Mouse (Mus musculus): ENCODE data around the gene Ano9.

The Ano9 gene

DNA sequence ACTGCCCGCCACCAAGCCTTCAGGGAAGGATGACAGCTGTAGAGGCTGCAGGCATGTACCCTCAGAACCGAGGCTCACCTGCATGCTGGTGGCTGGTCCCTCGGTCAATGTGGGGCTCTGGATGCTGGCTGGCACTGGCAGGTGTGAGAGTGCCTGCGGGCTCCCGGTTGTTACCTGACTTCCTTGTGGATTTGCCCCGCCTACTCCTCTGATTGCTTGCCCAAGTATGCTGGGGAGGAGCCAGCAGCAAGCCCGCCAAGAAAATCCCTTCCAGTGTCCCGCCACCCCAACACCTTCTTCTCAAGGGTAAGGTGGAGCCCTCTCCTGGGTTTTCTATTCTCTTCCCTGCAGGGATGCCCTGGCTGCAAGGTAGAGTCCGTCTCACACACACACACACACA lies at the start of gene Ano9:
Ano9 (minus strand) TSS at position 171 of the 400 bp plus-strand sequence.
- no peak for DNase-seq (ENCODE audit: low spot score)

DNA sequence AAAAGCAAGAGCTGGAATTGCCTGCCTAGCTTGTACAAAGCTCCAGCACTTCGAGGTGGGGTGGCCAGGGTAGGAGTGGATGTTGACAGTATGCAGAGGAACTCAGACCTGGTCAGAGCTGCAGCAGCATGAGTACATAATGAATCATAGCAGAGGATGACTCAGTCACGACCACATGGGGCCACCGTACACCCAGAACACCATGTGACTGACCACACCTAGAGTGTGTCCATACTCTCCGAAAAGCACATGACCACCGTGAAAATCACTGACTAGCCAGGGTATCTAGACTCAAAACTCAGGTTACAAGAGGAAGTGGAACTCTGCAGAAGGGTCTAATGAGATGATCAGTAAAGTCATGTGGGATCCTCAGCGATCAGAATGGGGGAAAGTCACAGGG lies 47.2 kb upstream of the Ano9 start:
- peak; percentile 28 for DNase-seq (ENCODE audit: low spot score)

DNA sequence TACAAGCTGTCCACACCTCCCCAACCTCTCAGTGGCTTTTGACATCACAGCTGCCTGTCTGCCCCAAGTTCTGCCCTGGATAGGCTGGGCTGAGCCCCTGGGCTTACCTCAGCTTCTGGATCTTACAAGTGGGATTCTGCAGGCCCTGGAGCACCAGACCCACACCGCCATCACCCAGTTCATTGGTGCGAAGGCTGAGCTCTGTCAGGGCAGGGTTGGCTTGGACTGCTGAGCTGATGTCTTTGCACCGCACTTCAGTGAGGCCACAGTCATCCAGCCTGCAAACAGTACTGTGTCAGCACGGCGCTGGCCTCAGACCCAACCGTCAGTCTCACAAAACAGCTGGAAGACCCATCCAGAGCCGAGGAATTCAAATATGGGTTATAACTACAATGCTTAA lies 46.8 kb upstream of the Ano9 start:
- no peak for DNase-seq (ENCODE audit: low spot score)

DNA sequence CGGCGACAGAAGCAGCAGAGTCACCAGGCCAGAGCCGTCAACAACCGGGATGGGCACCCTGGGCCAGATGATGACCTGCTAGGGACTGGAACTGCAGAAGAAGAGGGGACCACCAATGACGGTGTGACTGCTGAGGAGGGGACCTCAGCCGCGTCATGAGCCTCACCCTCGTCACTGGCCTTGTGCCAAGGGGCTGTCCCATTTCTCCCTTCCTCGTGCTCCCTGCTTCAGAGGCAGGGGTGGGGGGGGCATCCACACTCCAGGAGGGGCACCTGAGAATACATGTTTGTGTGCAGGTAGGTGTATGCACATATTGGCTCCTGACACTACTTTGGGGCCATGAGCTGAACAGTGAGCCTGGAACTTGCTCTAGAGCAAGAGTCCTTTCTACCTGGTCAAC lies 37.8 kb upstream of the Ano9 start:
- no peak for DNase-seq (ENCODE audit: low spot score)

DNA sequence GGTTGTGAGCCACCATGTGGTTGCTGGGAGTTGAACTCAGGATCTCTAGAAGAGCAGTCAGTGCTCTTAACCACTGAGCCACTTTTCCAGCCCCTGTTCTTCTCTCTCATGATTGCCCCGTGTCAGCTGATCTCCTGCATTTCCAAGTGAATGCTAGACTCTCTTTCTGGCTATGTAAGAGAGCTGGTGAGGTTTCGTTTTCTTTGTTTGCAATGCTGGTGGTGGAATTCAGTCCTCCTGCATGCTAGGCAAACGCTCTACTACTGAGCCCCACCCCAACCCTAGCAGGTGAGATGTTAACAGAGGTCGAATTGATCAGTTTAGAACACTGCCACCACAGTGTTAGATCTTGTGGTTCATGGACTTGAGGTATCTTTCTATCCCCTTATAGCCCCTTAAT lies 31.0 kb upstream of the Ano9 start:
- DNase-seq (ENCODE audit: low spot score): no peak

DNA sequence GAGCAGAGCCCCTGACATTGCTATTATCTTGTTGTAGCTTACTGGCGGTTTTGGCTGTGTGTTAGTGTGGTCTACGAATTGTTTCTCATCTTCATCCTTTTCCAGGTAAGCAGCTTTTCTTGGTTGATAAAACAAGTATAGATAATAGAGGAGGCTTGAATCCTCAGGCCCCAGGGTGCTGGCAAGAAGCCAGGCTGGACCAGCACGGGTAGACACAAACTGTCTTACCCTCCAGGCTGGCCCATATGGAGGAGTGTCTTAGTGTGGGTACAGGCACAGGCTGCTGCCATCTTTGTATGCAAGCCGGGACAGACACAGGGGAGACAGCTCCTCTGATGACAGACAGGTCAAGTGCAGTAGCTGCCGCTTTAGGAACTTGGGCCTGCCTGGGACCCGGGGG lies 29.4 kb upstream of the Ano9 start:
- DNase-seq (ENCODE audit: low spot score): no peak

DNA sequence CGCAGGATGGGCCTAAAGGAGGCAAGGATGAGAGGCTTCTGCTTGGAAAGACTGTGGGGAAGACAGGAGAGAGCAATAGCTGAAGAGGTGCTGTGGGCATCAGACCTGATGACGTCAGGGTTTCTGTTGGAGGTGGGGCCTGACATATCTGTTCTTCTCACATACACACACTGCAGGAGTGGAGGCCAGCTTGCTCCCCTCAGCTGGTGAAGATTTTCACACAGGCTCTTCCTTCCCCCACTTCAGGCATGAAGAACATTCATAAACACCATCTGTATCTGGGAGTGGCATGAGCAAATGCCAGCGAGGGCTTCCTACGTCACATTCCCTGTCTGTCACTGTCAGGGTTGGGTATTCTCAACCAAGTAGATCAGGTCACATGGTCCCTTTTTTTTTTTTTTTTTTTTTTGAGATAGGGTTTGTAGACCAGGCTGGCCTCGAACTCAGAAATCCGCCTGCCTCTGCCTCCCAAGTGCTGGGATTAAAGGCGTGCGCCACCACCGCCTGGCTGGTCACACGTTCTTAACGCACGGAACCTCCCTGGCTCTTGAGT lies 28.5 kb upstream of the Ano9 start:
- DNase-seq (ENCODE audit: low spot score): no peak

DNA sequence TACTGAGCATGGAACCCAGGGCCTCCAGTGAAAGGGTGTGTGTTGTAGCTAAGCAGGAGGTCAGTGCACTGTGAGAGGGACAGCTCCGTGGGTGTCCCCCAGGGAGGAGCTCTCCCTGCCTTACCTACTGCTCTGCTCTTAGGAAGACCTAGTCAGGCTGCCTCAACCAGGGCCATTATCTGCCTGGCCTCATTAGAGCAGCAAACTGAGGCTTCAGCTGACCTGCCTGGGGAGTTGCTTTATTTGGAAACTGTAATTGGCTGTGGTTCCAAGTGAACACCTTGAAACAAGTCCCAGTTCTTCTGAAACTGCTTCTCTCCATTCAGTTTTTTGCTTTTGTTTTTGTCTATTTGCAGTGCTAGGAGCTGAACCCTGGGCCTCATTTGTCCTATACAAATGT lies 27.8 kb upstream of the Ano9 start:
- DNase-seq (ENCODE audit: low spot score): no peak

DNA sequence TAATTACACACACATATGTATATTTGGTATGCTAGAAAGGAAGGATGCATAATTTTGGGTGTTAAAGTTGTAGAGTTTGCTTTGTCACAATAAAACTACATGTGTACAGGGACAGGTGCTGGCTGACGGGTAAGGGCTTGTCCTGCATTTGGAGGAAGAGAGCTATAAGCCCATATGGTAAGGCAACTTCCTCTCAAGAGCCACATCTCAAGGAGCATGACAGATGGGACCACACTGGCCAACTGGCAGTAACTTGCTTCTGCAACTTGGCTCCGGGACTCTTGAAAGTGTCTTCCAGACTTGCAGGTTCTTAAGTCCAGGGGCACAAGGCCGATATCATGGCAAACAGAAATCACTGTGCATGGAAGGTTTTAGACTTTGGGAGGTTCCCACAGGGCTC lies 27.0 kb upstream of the Ano9 start:
- no peak for DNase-seq (ENCODE audit: low spot score)

DNA sequence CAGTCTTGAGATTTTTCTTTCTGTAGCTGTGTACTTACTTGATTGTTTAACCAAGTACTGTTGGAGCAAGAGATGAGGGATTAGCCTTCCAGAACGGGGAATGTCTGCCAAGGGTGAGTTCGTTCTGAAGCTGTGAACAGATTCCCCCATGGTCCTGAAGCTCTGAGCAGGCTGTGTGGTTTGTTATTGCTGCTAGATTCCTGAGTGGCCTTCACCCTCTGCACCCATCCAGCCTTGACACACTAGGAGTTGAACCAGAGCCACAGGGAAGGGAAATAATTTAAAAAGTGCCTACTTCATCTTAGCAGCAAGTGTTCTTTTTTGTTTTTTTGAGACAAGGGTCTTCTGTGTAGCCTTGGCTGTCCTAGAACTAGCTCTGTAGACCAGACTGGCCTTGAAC lies 26.3 kb upstream of the Ano9 start:
- peak; percentile 64 for DNase-seq (ENCODE audit: low spot score)

DNA sequence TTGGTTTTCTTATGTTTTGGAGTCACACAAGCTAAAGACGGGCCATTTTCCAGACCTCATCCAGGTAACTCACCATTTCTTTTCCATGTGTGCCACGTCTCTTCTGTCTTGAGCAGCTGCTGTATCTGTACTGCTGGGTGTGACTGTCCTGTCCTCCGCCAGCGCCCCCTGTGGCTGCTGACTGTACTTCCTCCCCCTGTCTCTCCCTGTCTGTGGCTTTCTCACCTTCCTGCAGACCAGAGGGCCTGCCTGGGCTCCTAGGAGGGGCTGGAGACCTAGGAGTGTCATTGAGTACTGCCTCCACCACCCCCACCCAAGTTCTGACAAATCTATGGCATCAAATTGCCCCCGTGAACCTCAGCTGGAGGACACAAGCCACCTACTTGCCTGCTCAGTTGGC lies 25.5 kb upstream of the Ano9 start:
- DNase-seq (ENCODE audit: low spot score): peak; percentile 32

DNA sequence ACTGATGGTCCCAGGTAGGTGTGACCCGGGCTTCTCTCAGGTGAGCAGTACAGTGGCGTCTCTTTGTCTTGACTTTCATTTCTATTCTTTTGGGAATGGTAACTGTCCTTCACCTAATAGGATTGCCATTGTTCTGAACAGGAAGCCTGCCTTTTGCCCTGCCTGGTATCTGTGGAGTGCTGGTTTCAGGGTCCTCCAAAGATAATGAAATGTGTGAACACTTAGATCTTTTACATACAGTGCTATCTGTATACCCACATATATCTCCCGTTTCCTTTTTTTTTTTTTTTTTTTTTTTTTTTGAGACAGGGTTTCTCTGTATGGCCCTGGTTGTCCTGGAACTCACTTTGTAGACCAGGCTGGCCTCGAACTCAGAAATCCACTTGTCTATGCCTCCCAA lies 23.7 kb upstream of the Ano9 start:
- DNase-seq (ENCODE audit: low spot score): no peak

DNA sequence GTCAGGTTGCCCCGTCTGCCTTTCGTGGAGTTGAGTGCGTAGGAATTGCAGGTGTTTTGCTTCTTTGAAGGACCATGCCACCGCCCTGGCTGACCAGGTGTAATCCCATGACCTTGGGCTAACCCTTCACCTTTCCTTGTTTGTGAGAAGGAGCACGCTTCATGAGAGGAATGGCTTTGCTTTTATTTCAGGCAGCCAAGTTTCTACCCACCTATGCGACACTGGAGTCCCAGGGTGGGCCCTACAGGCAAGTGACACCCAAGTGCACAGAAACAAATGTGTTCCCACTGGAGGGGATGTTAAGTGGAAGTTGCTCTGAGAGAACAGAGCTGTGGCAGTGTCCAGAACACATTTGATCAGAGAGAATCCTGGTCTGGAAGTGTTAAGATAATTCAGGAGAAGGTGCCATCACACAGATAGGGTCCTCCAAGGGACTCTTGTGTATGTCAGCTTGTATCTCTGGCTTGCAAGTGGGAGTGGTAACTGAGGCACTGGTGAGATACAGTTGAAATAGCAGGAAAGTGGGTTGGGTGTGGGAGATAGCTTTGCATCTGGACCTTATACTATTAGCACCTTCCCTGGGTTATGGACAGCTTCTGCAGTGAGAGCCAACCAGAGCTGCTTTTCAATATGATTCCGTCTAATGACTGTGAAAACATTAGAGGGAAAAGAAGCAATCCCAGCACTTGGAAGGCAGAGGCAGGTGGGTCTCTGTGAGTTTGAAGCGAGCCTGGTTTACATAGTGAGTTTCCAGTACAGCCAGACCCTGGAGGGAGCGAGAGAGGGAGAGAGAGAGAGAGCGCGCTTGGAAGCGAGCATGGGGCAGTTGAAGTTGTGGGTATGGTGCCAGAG lies 14.5 kb upstream of the Ano9 start:
- DNase-seq (ENCODE audit: low spot score): no peak

DNA sequence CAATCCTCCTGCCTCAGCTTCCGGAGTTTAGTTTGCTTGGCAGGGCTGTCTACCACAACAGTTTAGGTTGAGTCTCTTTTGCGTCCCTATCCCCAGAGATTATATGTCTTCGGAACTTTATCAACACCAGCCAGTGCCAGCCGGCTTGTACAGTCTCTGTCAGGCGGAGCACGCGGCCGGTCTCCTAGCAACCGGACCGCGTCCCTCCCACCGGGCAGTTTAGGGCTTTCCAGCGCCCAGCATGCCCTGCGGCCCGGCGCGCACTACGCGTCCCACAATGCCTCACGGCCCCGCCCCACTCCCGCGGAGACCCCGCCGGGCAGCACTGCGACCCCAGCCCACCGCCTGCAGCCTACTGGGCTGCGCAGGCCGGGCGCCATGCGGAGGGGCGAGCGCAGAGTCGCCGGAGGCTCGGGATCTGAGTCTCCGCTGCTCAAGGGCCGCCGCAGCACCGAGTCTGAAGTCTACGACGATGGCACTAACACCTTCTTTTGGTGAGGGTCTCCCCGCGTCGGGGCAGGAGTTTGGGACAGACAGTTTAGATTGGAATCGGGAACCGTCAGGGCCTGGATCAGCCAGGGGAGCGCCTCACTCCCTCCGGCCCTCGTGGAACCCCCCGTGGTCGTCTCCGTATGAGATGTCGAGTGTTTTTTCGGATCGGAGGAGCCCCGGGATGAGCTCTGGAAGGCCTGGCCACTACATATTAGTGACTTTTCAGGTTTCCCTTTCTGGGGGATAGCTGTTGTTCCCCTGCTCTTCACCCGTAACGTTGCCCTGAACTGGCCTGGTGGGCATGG lies 13.6 kb upstream of the Ano9 start:
- DNase-seq (ENCODE audit: low spot score): peak; percentile 86

DNA sequence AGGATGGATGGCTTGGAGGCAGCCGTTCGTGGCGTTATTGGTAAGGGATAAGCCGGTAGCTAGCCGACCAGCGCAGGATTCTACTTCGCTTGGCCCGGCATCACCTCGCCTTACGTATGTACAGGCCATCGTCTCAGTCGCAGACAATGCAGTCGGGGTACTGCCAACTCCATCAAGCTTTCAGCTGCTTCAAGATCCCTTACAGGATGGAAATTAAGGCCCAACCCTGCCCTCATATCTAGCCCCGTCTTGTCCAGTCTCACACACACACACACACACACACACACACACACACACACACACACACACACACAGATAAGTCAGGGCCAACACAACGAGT lies 5.9 kb upstream of the Ano9 start:
- DNase-seq (ENCODE audit: low spot score): no peak

DNA sequence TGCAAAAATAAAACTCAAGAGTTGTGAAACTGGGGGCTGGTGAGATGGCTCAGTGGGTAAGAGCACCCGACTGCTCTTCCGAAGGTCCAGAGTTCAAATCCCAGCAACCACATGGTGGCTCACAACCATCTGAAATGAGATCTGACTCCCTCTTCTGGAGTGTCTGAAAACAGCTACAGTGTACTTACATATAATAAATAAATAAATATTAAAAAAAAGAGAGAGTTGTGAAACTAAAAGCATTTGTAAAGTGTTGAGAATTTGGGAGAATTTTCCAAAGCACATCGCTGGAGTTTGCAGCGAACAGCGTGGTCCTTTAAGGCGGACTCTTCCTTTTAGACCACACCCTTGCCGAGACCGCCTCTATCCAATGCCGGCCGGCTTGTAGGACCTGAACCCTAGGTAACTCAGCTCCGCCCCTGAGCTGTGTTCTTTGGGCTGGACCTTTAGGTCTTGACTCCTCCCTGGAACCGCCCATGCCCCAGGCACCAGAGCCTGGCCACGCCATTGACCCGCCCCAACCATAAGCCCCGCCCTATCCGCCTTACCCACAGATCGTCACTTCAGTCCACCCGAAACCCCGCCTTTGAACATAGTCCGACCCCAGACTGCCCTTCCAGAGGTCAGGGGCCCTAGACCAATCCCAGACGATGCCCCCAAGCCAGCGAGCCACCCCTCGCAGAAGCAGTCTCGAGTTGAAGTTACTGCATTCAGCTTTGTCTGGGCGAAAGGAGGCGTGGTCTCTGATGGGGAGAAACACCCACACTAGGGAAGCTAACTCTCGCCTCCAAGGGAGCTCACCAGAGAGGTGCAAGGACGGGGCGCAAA lies 5.3 kb upstream of the Ano9 start:
- DNase-seq (ENCODE audit: low spot score): peak; percentile 85

DNA sequence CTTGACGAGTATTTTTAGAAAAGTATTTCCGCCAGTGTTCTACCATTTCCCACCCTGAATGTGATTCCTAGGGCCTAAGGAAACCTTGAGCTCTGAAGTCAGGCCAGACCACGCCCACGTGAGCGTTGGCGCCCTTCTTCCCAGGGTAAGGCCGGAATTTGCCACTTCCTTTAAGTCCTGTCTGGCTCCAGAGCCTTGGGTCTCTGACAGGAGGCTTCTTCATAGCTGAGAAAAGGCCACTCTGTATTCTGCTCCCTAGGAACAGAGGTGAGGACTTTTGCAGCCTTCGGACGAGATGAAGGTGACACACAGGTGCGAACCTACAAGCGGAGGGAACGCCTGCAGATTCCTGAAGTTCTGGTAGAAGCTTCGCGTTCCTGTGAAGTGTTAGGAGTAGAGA lies 4.6 kb upstream of the Ano9 start, which contains the start of gene Ptdss2:
Ptdss2 (plus strand) TSS at position 138 of the 400 bp plus-strand sequence.
- DNase-seq (ENCODE audit: low spot score): no peak

DNA sequence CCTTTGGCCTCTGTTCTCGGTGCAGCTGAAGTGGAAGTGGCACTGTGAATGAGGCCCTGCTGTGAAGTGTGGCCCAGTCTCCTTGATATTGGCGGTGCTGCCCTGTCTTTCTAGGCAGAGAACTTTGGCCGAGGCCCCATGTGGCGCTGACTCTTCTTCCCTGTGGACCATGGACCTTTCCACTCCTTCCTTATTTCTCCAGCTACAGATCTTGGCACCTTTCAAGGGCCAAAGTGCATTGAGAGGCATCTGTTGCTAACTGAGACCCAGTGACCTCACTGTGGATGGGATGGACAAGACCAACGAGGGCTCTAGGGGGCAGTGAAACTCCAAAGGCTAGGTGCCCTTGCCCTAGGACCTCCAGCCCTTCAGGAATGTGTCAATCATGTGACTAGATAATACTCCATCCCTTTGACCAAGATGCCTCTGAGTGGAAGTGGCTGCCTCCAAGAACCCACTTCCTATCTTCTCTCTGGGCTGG lies 3.5 kb upstream of the Ano9 start:
- DNase-seq (ENCODE audit: low spot score): peak; percentile 67

DNA sequence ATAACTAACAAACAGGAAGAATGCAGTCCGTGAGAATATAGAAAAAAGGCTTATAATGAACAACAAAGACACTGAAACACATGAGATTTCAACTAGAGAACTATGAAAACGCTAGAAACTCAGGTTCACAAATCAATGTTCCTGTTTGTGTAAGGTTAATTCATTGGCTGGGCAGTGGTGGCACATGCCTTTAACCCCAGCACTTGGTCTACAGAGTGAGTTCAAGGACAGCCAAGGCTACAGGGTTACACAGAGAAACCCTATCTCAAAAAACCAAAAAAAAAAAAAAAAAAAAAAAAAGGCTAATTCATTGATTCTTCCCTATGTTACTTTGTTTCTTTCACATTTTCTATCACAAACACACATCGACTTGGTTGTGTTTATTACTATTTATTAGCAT lies 3.0 kb upstream of the Ano9 start:
- no peak for DNase-seq (ENCODE audit: low spot score)

DNA sequence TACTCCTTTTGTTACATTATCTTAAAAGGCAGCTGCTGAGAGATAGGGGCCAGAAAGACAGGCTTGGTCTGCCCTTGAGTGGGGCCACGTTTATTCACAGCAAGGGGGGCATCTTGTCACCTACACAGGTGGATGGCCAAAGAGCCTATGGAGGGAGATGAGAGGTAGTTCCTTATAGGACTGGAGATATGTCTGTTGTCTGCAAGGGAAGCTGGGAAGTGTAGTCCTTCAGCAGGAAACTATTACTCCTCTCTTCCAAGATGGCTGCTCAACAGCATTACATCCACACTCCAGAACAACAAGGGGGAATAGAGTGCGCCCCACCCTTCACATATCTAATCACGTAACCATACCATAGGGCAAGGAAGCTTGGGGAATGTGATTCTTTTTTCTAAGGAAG lies 1.9 kb upstream of the Ano9 start:
- no peak for DNase-seq (ENCODE audit: low spot score)

DNA sequence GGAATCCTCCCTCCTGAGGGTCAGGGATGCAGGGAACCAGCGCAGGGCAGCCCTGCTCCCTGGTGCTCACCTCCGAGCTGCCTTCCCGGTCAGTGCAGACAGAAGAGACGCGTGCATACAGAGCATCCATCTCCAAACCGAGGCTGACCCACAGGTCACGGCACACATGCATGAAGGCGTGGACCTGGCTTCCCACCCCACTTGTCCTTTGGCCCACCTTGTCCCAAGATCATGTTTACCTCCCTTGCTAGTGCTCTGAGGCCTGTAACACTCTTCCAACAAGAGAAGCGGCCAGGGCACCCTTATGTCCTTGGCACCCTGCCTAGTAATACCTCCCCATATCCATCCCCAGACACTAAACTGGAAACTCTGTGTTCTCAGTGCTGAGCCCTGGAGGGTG lies 1.7 kb downstream of the Ano9 start:
- DNase-seq (ENCODE audit: low spot score): no peak

DNA sequence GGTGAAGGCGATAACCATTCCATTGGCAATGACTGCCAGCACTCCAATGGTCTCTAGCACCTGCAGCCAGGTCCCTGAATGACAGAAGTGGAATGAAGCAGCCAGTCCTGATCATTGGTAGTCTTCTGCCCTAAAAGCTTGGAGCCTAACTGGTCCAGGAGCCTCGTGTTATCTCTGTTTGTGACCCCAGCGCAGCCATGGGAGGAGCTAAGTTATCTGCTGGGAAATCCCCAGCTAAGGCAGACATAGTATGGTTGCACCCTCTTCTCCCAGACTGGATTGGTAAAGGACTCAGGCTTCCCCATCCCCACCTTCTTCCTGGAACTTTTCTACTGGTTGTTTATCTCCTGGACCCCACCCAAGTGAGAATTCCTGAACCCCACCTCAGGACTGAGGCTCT lies 14.4 kb downstream of the Ano9 start:
- no peak for DNase-seq (ENCODE audit: low spot score)

All from adipocyte (in vitro differentiated cells).